Mouse (Mus musculus): Measurements from ENCODE around the gene Plekhd1.

GRCm38 (mm10) chr12:80683554-80683953 lies 8.8 kb upstream of the Plekhd1 start:
- TF ChIP-seq POLR2A (IDR thresholded peaks at IDR 0.05; ENCODE audit: low read depth, low read length), result no peak
- no peak for TF ChIP-seq CTCF (IDR thresholded peaks at IDR 0.05; ENCODE audit: borderline replicate concordance, insufficient read depth, low read length)
